In genomic region chr7:122065656-122066055, GRCm38 (mm10) we compare ENCODE assay signal across 8 mouse cellular contexts. TPM values are rescaled to one million over a fixed set of nuclear protein-coding genes. Genes with fewer than 3 reads are reported as not detected.
DNase-seq lines count a peak whose midpoint lies in the region; ATAC-seq and TF ChIP-seq lines count a peak whose summit lies in the region.

No protein-coding gene starts in this region.

- peak overlapping the region; percentile 66 for H3K4me2 ChIP-seq in lung, embryonic 16.5 days (ENCODE audit: low read depth, low read length)
- H3K4me2 ChIP-seq in intestine, postnatal 0 days (replicated peaks; ENCODE audit: low read depth), result peak overlapping the region; percentile 93
- peak overlapping the region; percentile 94 for H3K4me2 ChIP-seq in myocyte (ENCODE audit: low read depth)

- peak overlapping the region; percentile 100; the same call in 1 of the 2 replicates for H3K4me3 ChIP-seq in lung, embryonic 16.5 days (ENCODE audit: low read length)
- peak overlapping the region; percentile 93; the same call in 1 of the 2 replicates for H3K4me3 ChIP-seq in embryonic fibroblast, embryonic 13.5 days (ENCODE audit: insufficient read depth, low read length)
- H3K4me3 ChIP-seq in intestine, postnatal 0 days (ENCODE audit: low read depth, low read length), result no peak overlapping the region
- H3K4me3 ChIP-seq in myocyte, result peak overlapping the region; percentile 62

- no peak for TF ChIP-seq POLR2A in embryonic fibroblast, embryonic 13.5 days (IDR thresholded peaks at IDR 0.05; ENCODE audit: low read depth, low read length)
- TF ChIP-seq POLR2A in myocyte (IDR thresholded peaks at IDR 0.05; ENCODE audit: insufficient read length, low read depth), result no peak

- H3K79me2 ChIP-seq in myocyte (ENCODE audit: control insufficient read depth, insufficient read depth), result peaks cover 51% of the 10 kb centered on the region

- no peak overlapping the region for H3K9ac ChIP-seq in lung, embryonic 16.5 days (ENCODE audit: low read length)
- no peak overlapping the region for H3K9ac ChIP-seq in intestine, postnatal 0 days (ENCODE audit: low read depth, low read length)

- H3K27me3 ChIP-seq in lung, embryonic 16.5 days (ENCODE audit: control insufficient read depth, insufficient read depth, low read depth, low read length), result no peaks in the 10 kb centered on the region
- H3K27me3 ChIP-seq in intestine, postnatal 0 days (replicated peaks; ENCODE audit: control insufficient read depth, insufficient read depth, low read length), result no peaks in the 10 kb centered on the region
- H3K27me3 ChIP-seq in myocyte (ENCODE audit: control insufficient read depth, insufficient read depth, insufficient read length), result no peaks in the 10 kb centered on the region

- peaks cover 16% of the 10 kb centered on the region for H3K4me1 ChIP-seq in lung, embryonic 16.5 days (replicated peaks; ENCODE audit: control insufficient read depth, insufficient read depth, low read length)
- peaks cover 9% of the 10 kb centered on the region for H3K4me1 ChIP-seq in embryonic fibroblast, embryonic 13.5 days (ENCODE audit: control insufficient read depth, insufficient read depth, low read length)
- H3K4me1 ChIP-seq in intestine, postnatal 0 days (replicated peaks; ENCODE audit: control insufficient read depth, insufficient read depth, low read length), result peaks cover 15% of the 10 kb centered on the region; the same call in 1 of the 2 replicates

- 0 out of 2 replicates have a peak overlapping the region, but pooled peaks have one; percentile 7 for H3K27ac ChIP-seq in lung, embryonic 16.5 days (ENCODE audit: low read length)
- no peak overlapping the region for H3K27ac ChIP-seq in embryonic fibroblast, embryonic 13.5 days (ENCODE audit: insufficient read depth, low read length)
- H3K27ac ChIP-seq in intestine, postnatal 0 days (ENCODE audit: low read depth, low read length), result no peak overlapping the region

- 35% methylated on average over 1 of the region's 1 CpGs for WGBS in lung, embryonic 16.5 days
- 19% methylated on average over 1 of the region's 1 CpGs for WGBS in intestine, postnatal 0 days

- H3ac ChIP-seq in myocyte (ENCODE audit: control insufficient read depth, insufficient read length), result no peak overlapping the region

- DNase-seq in lung, postnatal 25 days (ENCODE audit: low spot score), result no peak
- no peak for DNase-seq in cerebellum, adult 18-20 months
- DNase-seq in thymus, postnatal 25 days, result no peak
- DNase-seq in yolk sac, embryonic 10.5 days (ENCODE audit: low spot score), result no peak

- no peak for TF ChIP-seq CTCF in embryonic fibroblast, embryonic 13.5 days (IDR thresholded peaks at IDR 0.05; ENCODE audit: borderline replicate concordance, insufficient read depth, low read length)
- no peak for TF ChIP-seq CTCF in intestine, postnatal 0 days (IDR thresholded peaks at IDR 0.05; ENCODE audit: low read depth)

- no peaks in the 10 kb centered on the region for H3K9me3 ChIP-seq in lung, embryonic 16.5 days (ENCODE audit: control insufficient read depth, low read length)
- no peaks in the 10 kb centered on the region for H3K9me3 ChIP-seq in intestine, postnatal 0 days (ENCODE audit: control insufficient read depth)

- no peak for ATAC-seq in lung, embryonic 16.5 days (ENCODE audit: low read depth)
- no peak for ATAC-seq in intestine, postnatal 0 days

- H3K36me3 ChIP-seq in lung, embryonic 16.5 days (ENCODE audit: control insufficient read depth, insufficient read depth, low read length), result peaks cover 7% of the 10 kb centered on the region
- H3K36me3 ChIP-seq in intestine, postnatal 0 days (ENCODE audit: control insufficient read depth, insufficient read depth), result 0 out of 2 replicates have a peak, but pooled peaks cover 4% of the 10 kb centered on the region
- H3K36me3 ChIP-seq in myocyte (ENCODE audit: control insufficient read depth, insufficient read depth), result peaks cover 20% of the 10 kb centered on the region

TF ChIP-seq in myocyte, 11 proteins besides CTCF, POLR2A, EP300 and RAD21:
- TF ChIP-seq POLR2AphosphoS2 (IDR thresholded peaks at IDR 0.05; ENCODE audit: insufficient read length, low read depth) (no peak), SRF (IDR thresholded peaks at IDR 0.05; ENCODE audit: control insufficient read depth, insufficient read length, low read depth) (no peak), E2F4 (IDR thresholded peaks at IDR 0.05; ENCODE audit: insufficient read depth) (no peak), MYOD1 (IDR thresholded peaks at IDR 0.05; ENCODE audit: control insufficient read depth in 1 of 3, insufficient read length in 2 of 3, low read depth in 2 of 3) (no peak), MYOG (IDR thresholded peaks at IDR 0.05; ENCODE audit: control insufficient read depth in 1 of 3, insufficient read depth in 1 of 3, insufficient read length in 2 of 3, low read depth in 2 of 3) (no peak), MAX (IDR thresholded peaks at IDR 0.05; ENCODE audit: low read depth) (no peak), TCF12 (IDR thresholded peaks at IDR 0.05; ENCODE audit: insufficient read depth, poor library complexity, severe bottlenecking) (no peak), REST (IDR thresholded peaks at IDR 0.05; ENCODE audit: insufficient read depth, insufficient read length) (no peak), CEBPB (IDR thresholded peaks at IDR 0.05; ENCODE audit: insufficient read depth, poor library complexity, severe bottlenecking) (no peak), TCF3 (IDR thresholded peaks at IDR 0.05; ENCODE audit: insufficient read length, low read depth) (no peak), USF1 (IDR thresholded peaks at IDR 0.05; ENCODE audit: low read depth) (no peak)

RNA-seq across cellular contexts. Expression of gene Ubfd1, which starts 1.3 kb away (rescaled TPM):
- 43.5 and 44.4 TPM in 2 replicates for polyA plus RNA-seq in lung, embryonic 16.5 days (2015; fragmentation: Nextera tagmentation; extraction: Ambion mirVana)
- polyA plus RNA-seq in embryonic fibroblast, embryonic 13.5 days (2011; ENCODE audit: insufficient read length, low read depth, missing spikeins), result 47.0 and 50.0 TPM in 2 replicates
- polyA plus RNA-seq in intestine, postnatal 0 days (2015; fragmentation: Nextera tagmentation; extraction: Ambion mirVana), result 26.3 and 29.3 TPM in 2 replicates
- polyA plus RNA-seq in myocyte (2012; fragmentation: generic; extraction: Trizol), result 19.9 TPM

RNA-seq across cellular contexts. Expression of gene Ears2, which starts 1.4 kb away (rescaled TPM):
- 12.2 and 12.8 TPM in 2 replicates for polyA plus RNA-seq in lung, embryonic 16.5 days (2015; fragmentation: Nextera tagmentation; extraction: Ambion mirVana)
- 4.0 and 4.2 TPM in 2 replicates for polyA plus RNA-seq in embryonic fibroblast, embryonic 13.5 days (2011; ENCODE audit: insufficient read length, low read depth, missing spikeins)
- polyA plus RNA-seq in intestine, postnatal 0 days (2015; fragmentation: Nextera tagmentation; extraction: Ambion mirVana), result 7.1 and 8.0 TPM in 2 replicates
- polyA plus RNA-seq in myocyte (2012; fragmentation: generic; extraction: Trizol), result 10.8 TPM

RNA-seq across cellular contexts. Expression of gene Ndufab1, which starts 36.0 kb away (rescaled TPM):
- polyA plus RNA-seq in lung, embryonic 16.5 days (2015; fragmentation: Nextera tagmentation; extraction: Ambion mirVana), result 564 and 584 TPM in 2 replicates
- 137 and 149 TPM in 2 replicates for polyA plus RNA-seq in embryonic fibroblast, embryonic 13.5 days (2011; ENCODE audit: insufficient read length, low read depth, missing spikeins)
- polyA plus RNA-seq in intestine, postnatal 0 days (2015; fragmentation: Nextera tagmentation; extraction: Ambion mirVana), result 956 and 957 TPM in 2 replicates
- 729 TPM for polyA plus RNA-seq in myocyte (2012; fragmentation: generic; extraction: Trizol)

RNA-seq across cellular contexts. Expression of gene Gga2, which starts 44.6 kb away (rescaled TPM):
- 65.7 and 67.3 TPM in 2 replicates for polyA plus RNA-seq in lung, embryonic 16.5 days (2015; fragmentation: Nextera tagmentation; extraction: Ambion mirVana)
- polyA plus RNA-seq in embryonic fibroblast, embryonic 13.5 days (2011; ENCODE audit: insufficient read length, low read depth, missing spikeins), result 48.8 and 60.1 TPM in 2 replicates
- 59.9 and 71.1 TPM in 2 replicates for polyA plus RNA-seq in intestine, postnatal 0 days (2015; fragmentation: Nextera tagmentation; extraction: Ambion mirVana)
- polyA plus RNA-seq in myocyte (2012; fragmentation: generic; extraction: Trizol), result 63.9 TPM
